Mouse (Mus musculus): Measurements from ENCODE around the gene Pld4.

The Pld4 gene

DNA sequence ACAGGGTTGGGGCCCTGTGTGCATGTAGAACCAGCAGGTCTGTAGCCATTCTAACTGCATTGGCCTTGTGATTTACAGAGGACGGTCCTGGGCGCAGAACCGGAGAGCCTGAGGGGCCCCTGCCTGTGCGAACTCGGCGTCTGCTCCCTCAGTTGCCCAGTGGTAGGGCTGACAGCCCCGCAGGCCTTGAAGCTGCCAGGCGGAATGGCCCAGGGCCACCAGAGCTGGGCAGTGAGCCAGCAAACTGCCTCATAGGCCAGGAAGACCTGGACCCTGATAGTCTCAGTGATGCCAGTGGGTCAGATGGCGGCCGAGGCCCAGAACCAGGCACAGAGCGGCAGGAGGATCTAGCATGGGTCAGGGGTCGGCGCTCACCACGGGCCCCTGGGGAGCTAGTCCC, 22.7 kb upstream of the Pld4 start:
- DNase-seq (ENCODE audit: extremely low spot score, low spot score), result no peak

DNA sequence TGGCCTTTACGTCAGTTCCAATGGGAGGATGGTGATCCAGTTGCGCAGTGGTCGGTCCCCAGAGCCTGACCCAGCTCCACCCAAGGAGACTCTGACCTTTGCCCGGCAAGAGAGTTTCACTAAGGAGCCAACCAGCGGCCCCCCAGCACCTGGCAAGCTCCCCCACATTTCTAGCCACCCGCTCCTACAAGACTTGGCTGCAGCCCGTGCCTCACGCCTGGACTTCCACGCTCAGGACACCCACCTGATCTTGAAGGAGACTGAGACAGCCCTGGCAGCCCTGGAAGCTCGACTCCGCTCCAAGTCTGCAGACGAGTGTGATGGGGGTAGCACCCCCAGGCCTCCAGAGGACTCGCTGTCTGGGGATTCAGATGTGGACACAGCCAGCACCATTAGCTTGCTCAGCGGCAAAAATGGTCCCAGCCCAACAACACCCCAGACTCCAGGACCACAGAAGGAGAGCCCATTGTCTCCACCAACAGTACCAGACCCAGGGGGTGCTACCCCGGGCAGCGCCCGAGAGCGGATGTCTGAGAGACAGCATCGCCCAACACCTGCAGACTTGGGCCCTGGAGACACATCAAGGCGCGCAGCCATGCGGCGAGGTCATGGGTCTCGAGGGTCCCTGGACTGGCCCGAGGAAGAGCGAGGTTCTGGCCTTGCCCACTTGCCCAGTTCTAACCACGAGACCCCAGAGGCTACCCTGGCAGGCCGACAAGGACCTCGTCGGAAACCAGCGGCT, 22.0 kb upstream of the Pld4 start:
- DNase-seq (ENCODE audit: extremely low spot score, low spot score), result no peak

DNA sequence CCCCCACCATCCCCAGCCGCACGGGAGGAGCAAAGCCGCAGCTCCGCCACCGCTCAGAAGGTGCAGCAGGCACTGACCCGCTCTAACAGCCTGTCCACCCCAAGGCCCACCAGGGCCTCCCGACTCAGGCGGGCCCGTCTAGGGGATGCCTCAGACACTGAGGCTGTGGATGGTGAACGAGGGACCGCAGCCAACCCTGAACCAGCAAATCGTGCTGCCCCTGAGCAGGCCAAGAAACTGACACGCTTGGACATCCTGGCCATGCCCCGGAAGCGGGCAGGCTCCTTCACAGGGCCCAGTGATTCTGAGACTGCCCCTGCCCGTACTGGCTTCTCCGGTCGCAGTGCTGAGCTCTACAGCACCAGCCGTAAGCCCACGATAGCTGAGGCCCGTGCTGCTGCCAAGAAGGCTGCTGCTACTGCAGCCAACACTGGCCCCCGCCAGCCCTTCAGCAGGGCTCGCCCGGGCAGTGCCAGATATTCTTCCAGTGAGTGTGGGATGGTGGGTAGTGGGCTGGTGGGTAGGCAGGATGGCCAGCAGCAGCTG, 21.4 kb upstream of the Pld4 start:
- DNase-seq (ENCODE audit: extremely low spot score, low spot score), result no peak

DNA sequence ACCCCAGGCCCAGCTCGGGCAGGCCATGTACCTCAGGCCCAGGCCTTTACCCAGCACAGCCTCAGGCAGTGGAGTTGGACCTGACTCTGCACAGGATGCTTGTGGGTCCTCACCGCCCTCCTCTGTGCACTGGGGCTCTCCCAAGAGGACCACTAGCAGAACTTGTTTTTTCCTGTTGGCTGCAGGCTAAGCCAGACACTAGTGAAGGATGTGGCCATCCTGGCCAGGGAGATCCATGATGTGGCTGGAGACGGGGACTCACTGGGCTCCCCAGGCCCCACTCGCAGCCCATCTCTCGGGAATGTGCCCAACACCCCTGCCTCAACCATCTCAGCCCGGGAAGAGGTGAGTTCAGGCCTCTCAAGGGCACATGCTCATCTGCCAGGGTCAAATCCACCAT, 17.7 kb upstream of the Pld4 start:
- no peak for DNase-seq (ENCODE audit: extremely low spot score, low spot score)

DNA sequence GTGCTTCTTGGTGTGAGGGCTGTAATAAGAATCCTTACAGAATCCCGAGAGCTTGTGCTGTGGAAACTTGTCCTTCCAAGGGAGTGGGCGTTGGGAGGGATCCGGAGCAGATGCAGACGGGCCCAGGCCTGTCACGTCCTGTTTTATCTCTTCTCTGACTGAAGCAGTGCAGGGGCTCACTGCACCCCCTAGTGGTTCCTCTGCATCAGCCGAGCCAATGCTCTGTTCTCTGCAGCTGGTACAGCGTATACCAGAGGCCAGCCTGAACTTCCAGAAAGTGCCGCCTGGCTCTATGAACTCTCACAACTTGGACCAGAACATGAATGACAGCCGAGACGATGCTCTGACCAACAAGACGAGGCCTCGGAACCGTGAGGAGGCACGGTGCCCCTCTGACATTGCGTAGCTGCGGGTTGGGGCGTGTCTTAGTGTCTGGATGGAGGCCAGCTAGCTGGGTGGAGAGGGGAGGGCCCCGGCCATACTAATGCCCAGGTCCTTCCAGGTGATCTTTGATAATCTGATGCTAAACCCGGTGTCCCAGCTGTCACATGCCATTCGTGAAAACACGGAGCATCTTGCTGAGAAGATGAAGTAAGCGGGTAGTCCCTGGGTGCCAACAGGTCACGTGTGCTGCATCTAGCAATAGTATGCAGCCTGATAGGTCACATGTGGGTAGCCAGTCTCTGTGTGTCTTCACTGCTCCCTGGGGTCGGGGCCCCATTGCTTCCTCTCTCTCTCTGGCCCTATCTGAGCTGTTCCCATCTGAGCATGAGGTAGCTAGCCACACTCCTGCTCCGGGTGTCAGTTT, 17.1 kb upstream of the Pld4 start:
- DNase-seq (ENCODE audit: extremely low spot score, low spot score), result peak; percentile 67

DNA sequence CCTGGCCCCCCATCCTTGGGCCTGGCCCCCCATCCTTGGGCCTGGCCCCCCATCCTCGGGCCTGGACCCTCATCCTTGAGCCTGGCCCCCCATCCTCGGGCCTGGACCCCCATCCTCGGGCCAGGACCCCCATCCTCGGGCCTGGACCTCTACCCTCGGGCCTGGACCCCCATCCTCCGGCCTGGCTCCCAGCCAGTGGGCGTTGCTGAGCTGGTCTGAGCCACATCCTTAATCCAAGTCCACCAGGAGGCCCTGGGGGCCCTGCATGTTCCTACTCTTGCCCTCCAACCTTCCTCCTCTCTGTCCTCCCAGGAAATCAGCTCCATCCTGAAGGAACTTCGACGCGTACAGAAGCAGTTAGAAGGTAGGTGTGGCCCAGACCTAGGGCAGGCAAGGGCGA, 16.2 kb upstream of the Pld4 start:
- DNase-seq (ENCODE audit: extremely low spot score, low spot score), result no peak

DNA sequence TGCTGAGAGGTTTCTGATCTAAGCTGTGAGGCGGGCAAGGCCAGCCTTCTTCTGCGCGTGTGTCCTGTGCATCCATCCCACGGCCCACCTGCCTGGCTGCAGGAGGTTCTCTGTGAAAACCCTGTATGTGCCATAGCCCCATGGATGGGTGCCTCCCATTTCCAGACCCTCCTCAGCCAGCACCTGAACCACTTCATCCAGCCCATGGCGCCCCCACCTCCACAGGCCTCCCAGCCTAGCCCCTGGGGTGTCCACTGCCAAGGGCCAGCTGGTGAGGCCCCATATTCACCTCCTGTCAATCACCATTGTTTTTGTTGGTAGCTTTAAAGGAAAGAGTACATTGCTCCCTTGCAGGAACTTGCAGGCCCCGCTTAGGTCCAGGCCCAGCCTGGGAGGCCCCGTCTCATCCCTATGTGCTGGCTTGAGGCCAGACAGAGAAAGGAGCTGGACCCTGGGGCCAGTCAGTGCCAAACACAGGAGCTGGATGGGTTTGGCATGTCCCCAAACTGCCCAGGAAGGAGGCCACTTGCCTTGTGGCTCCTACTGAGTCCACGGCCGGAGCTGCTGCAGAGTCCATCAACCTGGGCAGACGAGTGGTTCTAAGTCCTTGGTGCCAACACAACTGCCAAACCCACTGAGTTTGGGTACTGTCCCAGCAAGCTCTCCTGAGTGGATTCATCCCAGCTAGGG, 15.4 kb upstream of the Pld4 start:
- no peak for DNase-seq (ENCODE audit: extremely low spot score, low spot score)

DNA sequence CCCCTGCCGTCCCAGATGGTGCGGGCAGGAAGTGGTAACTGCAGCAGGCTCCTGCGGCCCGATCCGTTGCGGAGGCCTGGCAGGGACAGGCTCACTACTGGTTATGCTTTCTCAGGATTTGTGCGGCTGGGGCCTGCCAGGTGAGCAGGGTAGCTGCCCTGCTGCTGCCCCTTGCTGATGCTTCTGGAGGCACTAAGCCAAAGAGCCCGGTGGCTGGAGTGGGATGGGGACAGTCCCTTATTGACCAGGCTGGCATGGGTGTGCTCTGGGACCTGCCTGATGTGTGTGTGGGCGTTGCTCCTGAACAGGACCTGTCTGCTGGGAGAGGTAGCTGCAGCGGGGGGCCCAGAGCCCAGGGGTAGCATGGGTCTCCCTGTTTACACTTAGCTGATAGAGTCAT, 14.7 kb upstream of the Pld4 start:
- no peak for DNase-seq (ENCODE audit: extremely low spot score, low spot score)

DNA sequence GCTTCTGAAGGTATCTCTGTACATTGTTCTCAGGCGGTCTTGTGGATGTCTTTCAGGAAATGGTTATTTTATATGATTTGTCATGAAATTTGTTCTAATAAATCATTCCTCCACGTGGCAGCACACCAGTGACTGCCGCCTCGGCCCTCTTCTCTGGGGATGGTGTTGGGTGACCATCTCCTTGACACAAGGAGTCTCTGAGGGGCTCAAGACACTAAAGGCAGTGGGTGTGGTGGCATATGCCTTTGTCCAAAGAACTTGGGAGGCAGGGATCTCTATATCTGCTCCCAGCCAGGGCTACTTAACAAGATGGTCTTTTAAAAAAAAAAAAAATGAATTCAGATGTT, 14.0 kb upstream of the Pld4 start:
- no peak for DNase-seq (ENCODE audit: extremely low spot score, low spot score)

DNA sequence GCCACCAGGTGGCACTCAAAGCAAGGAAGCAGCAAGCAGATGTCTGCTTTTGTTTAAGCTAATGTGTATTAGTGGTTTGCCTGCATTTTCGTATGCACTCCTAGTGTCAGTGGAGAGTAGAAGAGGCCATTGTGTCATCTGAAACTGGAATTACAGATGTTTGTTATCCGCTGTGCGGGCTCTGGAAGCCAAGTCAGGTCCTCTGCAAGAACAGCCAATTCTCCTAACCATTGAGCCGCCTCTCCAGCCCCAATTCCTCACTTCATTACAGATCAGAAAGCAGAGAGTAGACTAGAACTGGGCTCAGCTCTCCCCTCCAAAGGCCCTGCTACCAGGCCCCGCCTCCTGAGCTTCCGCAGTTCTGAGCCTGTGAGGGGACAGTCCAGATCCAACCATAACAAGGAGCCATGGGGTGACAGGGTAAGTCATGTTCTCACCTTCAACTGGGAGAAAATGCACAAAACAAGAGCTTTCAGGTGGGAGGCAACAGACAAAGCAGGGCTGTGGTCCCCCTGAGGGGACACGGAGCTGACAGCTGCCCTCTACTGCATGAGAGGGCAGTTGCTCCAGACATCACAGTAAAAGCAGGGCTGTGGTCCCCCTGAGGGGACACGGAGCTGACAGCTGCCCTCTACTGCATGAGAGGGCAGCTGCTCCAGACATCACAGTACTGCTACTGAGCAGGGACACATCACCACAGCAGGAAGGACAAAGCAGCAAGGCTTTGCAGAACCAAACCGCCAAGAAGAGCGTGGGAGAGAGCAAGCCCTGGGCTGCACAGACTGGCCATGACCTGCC, 13.4 kb upstream of the Pld4 start:
- peak; percentile 48 for DNase-seq (ENCODE audit: extremely low spot score, low spot score)

DNA sequence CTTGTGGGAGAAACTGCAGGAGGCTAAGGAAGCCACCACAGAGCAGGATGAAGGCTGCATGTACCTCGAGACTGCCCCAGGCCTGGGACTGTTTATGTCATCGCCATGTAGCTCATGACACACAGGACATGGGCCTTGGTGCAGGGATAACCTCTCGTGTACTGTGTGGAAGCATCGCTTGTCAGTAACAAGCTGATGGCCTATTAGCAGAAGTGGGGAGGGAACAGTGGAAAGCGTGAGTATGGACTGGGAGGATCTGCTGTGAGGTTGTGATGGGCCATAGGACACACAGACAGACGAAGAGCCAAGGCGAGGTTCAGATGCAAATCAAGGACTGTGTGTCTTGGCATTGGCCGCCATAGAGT, 12.9 kb upstream of the Pld4 start:
- DNase-seq (ENCODE audit: extremely low spot score, low spot score), result no peak

DNA sequence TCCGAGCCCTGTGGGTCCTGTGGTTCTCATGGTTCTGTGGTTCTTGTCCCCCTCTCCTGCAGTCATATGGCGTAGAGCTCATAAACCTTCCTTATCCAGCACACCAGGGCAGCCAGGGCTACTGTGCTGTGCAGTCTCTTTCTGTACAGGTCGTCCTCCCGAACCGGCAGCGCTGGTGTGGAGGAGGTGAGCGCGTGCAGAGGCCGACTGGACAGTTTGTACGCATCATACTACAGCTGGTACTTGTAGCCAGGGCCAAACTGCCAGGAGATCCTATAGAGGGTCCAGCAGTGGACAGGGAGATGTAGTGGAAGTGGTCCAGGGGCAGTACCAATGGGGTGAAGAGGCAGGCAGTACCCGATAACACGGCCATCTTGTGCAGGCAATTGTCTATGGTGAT, 9.5 kb upstream of the Pld4 start:
- no peak for DNase-seq (ENCODE audit: extremely low spot score, low spot score)

DNA sequence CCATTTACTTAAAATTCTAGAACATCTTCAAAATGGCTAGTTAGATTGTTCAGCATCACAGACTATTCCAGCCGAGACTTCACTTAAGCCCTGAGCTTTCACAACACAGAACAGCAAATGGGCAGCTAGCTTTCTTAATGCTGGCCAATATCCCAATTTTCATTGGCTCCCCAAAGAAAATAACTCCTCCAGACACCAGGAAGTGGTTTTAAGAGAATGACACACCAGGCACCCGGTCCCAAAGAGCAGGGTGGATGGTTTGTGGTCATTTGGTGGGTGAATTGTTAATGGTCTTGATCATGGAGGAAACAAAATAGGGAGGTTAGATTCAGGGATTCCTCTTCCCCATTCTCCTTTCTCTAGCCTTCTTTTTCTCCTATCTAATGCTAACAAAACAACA, 8.1 kb upstream of the Pld4 start:
- DNase-seq (ENCODE audit: extremely low spot score, low spot score), result no peak

DNA sequence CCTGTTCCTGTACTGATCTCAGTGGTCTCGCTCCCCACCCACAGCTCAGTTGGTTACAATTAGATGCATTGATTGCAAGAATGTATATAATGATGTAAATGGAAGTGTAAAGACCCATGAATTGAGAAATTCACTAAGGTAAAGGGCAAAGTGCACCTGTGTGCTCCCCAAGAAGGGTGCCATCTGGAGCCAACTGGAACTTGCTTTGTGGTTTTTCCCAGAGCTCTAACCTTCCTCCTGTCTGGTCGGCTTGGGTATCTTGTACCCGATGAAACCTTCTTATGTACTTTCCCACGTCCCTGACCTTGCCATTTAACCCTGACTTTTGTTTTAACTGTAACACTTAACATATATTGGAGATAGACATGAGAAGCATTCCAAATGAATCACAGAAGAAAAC, 4.6 kb upstream of the Pld4 start:
- no peak for DNase-seq (ENCODE audit: extremely low spot score, low spot score)

DNA sequence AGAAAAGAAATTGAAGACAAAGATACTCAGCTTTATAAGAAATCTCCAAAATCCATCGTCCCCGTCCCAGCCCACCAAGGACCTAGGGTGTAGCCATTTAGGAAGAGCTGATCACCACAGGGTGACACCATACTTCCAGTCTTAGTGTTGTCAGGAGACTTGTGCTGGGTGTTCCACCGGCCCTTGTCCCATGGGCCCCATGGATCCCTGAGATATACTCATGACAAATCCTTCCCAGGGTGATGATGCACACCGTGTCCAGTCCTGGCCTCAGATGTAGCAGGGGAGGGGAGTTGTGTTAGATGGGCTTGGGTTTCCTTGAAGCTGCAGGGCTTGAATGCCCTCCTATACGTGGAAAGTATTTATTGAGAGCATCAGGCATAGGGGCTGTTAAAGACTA, 2.6 kb upstream of the Pld4 start:
- DNase-seq (ENCODE audit: extremely low spot score, low spot score), result no peak

DNA sequence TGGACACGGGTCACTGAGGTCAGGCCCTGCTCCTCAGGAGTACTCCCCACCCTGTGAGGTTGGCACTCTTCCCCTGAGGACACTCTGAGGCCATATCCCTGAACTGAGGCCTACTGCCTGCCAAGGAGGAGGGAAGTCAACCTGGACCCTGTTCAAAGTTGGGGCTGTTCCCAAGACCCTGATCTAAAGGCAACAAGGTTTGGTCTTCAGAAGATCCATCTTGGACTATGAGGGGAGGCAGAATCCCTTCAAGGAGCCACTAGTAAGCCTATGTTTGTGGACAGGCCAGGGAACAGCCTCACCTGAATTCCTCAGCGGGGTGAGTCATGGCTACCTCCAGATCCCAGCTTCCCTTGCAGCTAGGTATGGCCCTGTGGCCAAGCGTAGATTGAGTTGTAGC, 984 bp upstream of the Pld4 start:
- no peak for DNase-seq (ENCODE audit: extremely low spot score, low spot score)

DNA sequence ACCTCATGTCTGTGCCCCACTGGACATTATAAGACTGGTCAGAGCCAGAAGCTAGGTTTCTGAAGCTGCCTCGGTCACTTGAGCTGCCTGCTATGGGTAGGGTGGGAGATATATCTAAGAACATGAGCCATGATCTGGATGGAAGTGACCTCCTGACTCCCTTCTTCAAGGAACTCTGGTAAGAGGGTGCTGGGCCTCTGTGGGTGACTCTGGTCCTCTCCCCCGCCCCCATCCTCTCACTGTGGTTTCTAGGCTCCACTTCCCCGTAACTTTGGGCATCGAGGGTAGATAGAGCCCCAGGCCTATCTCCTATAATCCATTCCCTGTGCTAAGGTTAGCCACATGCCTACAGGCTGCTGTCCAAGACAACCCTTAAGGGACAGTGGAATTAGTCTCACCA, 956 bp downstream of the Pld4 start:
- DNase-seq (ENCODE audit: extremely low spot score, low spot score), result no peak

DNA sequence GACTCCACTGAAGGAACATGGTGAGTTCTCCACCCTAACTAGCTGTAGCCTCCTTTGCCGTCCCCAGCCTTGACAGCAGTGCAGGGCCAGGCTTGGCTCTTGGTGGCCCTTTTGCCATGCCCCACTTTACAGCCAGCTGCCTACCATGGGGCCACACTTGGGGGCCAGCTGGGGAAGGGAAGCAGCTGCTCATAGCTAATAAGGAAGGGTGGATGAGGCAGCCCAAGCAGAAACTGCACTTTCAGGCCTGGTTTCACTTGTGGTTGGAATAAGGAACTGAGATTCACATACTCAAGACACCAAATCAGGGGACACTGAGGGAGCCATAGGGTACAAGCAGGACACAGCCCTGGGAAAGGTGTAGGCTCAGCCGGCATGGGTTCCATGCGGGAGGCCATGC, 1.6 kb downstream of the Pld4 start:
- DNase-seq (ENCODE audit: extremely low spot score, low spot score), result no peak

DNA sequence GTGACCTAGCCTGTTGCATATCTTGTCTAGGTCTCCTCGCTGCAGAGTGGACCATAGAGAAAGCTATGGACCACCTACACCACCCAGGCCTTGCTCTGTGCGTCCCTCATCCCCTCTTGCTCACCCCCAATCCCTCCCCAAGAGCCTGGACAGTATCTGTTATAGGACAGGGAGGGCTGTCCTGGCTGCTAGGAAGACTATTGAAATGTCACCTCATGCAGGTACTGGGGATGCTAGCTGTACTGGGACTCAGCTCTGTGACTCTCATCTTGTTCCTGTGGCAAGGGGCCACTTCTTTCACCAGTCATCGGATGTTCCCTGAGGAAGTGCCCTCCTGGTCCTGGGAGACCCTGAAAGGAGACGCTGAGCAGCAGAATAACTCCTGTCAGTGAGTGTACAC, 2.7 kb downstream of the Pld4 start:
- no peak for DNase-seq (ENCODE audit: extremely low spot score, low spot score)

DNA sequence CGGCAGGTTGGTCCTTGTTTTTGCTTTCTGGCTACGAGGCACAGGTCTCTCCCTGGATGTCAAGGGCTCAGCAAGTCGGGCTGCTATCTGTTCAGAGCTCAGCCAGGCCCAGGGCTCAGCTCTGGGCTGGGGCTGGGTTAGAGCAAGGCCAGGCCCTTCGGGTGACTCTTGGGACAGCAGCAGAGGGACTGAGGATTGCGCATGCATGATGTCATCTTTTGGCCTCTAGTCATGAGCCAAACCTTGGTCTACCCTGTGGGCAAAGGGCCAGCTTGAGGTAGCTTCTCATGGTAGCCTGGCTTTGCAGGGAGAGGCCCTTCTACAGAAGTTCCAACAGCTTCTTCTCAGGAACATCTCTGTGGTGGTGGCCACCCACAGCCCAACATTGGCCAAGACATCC, 3.7 kb downstream of the Pld4 start:
- DNase-seq (ENCODE audit: extremely low spot score, low spot score), result no peak

DNA sequence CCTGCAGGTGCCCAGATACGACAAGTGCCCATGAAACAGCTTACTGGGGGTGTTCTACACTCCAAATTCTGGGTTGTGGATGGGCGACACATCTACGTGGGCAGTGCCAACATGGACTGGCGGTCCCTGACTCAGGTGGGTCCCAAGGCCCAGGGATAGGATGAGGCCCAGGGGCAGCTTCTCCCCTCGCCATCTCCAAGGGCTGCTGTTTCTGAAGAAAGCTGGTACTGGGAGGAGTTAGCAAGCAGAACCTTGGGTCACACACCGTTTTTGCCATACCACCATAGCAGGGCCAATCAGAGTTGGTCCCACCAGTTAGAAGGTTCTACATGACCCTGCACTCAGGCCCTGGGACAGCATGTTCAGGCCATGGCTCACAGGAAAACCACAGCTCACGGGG, 4.5 kb downstream of the Pld4 start:
- DNase-seq (ENCODE audit: extremely low spot score, low spot score), result no peak

DNA sequence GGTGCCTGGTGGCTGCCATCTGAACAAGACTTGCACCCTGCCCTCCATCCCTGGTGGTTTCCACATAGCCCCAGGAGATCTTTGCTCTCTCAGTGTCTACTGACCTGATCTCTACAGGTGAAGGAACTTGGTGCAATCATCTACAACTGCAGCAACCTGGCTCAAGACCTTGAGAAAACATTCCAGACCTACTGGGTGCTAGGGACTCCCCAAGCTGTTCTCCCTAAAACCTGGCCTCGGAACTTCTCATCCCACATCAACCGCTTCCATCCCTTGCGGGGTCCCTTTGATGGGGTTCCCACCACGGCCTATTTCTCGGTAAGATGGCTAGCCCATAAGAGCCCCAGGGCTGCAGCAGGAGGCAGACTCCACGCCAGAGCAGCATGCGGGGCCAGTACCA, 6.1 kb downstream of the Pld4 start:
- no peak for DNase-seq (ENCODE audit: extremely low spot score, low spot score)

Measured in neural tube, embryonic 10.5 days (tissue).